Mouse (Mus musculus): ENCODE measurements around the gene Arid4a. TPM values are rescaled to one million over a fixed set of nuclear protein-coding genes. Genes with fewer than 3 reads are reported as not detected.

Arid4a gene
- polyA plus RNA-seq, 1 experiment from 2014 or later, result 19.3 TPM

GRCm38 (mm10) chr12:71036729-71037404 is 21.1 kb downstream of the Arid4a start:
- no peak overlapping the region for H3K27ac ChIP-seq (ENCODE audit: low read depth)
- H3K36me3 ChIP-seq (replicated peaks; ENCODE audit: insufficient read depth, low read length), result peaks cover 67% of the 10 kb centered on the region
- no peak for TF ChIP-seq EP300 (IDR thresholded peaks at IDR 0.05; ENCODE audit: low read depth)
- TF ChIP-seq CTCF (IDR thresholded peaks at IDR 0.05; ENCODE audit: low read depth), result no peak
- DNase-seq, result peak; percentile 32
- no peaks in the 10 kb centered on the region for H3K9me3 ChIP-seq (ENCODE audit: low read length)
- H3K4me3 ChIP-seq (ENCODE audit: low read depth, low read length), result no peak overlapping the region
- 88% methylated on average over 12 of the region's 12 CpGs for WGBS (ENCODE audit: insufficient replicate concordance)
- no peak overlapping the region for H3K9ac ChIP-seq (replicated peaks)
- no peak overlapping the region for H3K4me2 ChIP-seq (ENCODE audit: low read depth, low read length)
- no peaks in the 10 kb centered on the region for H3K27me3 ChIP-seq (ENCODE audit: insufficient read depth, low read length)
- H3K4me1 ChIP-seq (ENCODE audit: insufficient read depth), result peaks cover 7% of the 10 kb centered on the region; the same call in 1 of the 2 replicates
- ATAC-seq, result peak; percentile 70

- Histone ChIP-seq H3K4me2 (ENCODE audit: low read depth, low read length) (no peak overlapping the region), H3K9ac (replicated peaks) (no peak overlapping the region), H3K27me3 (ENCODE audit: insufficient read depth, low read length) (no peaks in the 10 kb centered on the region), H3K4me1 (ENCODE audit: insufficient read depth) (peaks cover 7% of the 10 kb centered on the region), H3K27ac (ENCODE audit: low read depth) (peak overlapping the region; percentile 55; the same call in 1 of the 2 replicates), H3K36me3 (replicated peaks; ENCODE audit: insufficient read depth, low read length) (peaks cover 68% of the 10 kb centered on the region), H3K9me3 (ENCODE audit: low read length) (no peaks in the 10 kb centered on the region), H3K4me3 (ENCODE audit: low read depth, low read length) (no peak overlapping the region)
- WGBS (ENCODE audit: insufficient replicate concordance), result 70% methylated on average over 7 of the region's 7 CpGs
- no peak for ATAC-seq
- TF ChIP-seq CTCF (IDR thresholded peaks at IDR 0.05; ENCODE audit: low read depth), result no peak
- TF ChIP-seq EP300 (IDR thresholded peaks at IDR 0.05; ENCODE audit: low read depth), result no peak
- peak; percentile 29 for DNase-seq
Observed at GRCm38 (mm10) chr12:71040462-71040861, 24.7 kb downstream of the Arid4a start.

GRCm38 (mm10) chr12:71042451-71042850 is 26.7 kb downstream of the Arid4a start:
- ATAC-seq (no peak), DNase-seq (no peak)
- Histone ChIP-seq H3K27me3 (ENCODE audit: insufficient read depth, low read length) (no peaks in the 10 kb centered on the region), H3K9me3 (ENCODE audit: low read length) (no peaks in the 10 kb centered on the region), H3K4me1 (ENCODE audit: insufficient read depth) (peaks cover 2% of the 10 kb centered on the region), H3K27ac (ENCODE audit: low read depth) (0 out of 2 replicates have a peak overlapping the region, but pooled peaks have one; percentile 16), H3K36me3 (replicated peaks; ENCODE audit: insufficient read depth, low read length) (peaks cover 65% of the 10 kb centered on the region), H3K9ac (replicated peaks) (no peak overlapping the region), H3K4me3 (ENCODE audit: low read depth, low read length) (no peak overlapping the region), H3K4me2 (ENCODE audit: low read depth, low read length) (no peak overlapping the region)
- WGBS (ENCODE audit: insufficient replicate concordance), result 92% methylated on average over 1 of the region's 1 CpGs
- no peak for TF ChIP-seq EP300 (IDR thresholded peaks at IDR 0.05; ENCODE audit: low read depth)
- no peak for TF ChIP-seq CTCF (IDR thresholded peaks at IDR 0.05; ENCODE audit: low read depth)

GRCm38 (mm10) chr12:71043571-71043970 is 27.8 kb downstream of the Arid4a start:
- Histone ChIP-seq H3K4me1 (ENCODE audit: insufficient read depth) (peaks cover 7% of the 10 kb centered on the region), H3K27ac (ENCODE audit: low read depth) (peak overlapping the region; percentile 58), H3K36me3 (replicated peaks; ENCODE audit: insufficient read depth, low read length) (peaks cover 55% of the 10 kb centered on the region), H3K9me3 (ENCODE audit: low read length) (no peaks in the 10 kb centered on the region), H3K4me3 (ENCODE audit: low read depth, low read length) (no peak overlapping the region), H3K27me3 (ENCODE audit: insufficient read depth, low read length) (no peaks in the 10 kb centered on the region), H3K9ac (replicated peaks) (no peak overlapping the region), H3K4me2 (ENCODE audit: low read depth, low read length) (no peak overlapping the region)
- TF ChIP-seq CTCF (IDR thresholded peaks at IDR 0.05; ENCODE audit: low read depth) (no peak), EP300 (IDR thresholded peaks at IDR 0.05; ENCODE audit: low read depth) (no peak)
- WGBS (ENCODE audit: insufficient replicate concordance), result 74% methylated on average over 3 of the region's 3 CpGs
- peak; percentile 25 for DNase-seq
- peak; percentile 84 for ATAC-seq

- TF ChIP-seq CTCF (IDR thresholded peaks at IDR 0.05; ENCODE audit: low read depth) (no peak), EP300 (IDR thresholded peaks at IDR 0.05; ENCODE audit: low read depth) (no peak)
- no peak overlapping the region for H3K9ac ChIP-seq (replicated peaks)
- no peak overlapping the region for H3K4me3 ChIP-seq (ENCODE audit: low read depth, low read length)
- H3K4me2 ChIP-seq (ENCODE audit: low read depth, low read length), result no peak overlapping the region
- DNase-seq (no peak), ATAC-seq (no peak)
- peak overlapping the region; percentile 57; the same call in 1 of the 2 replicates for H3K27ac ChIP-seq (ENCODE audit: low read depth)
- peaks cover 49% of the 10 kb centered on the region for H3K36me3 ChIP-seq (replicated peaks; ENCODE audit: insufficient read depth, low read length)
- no peaks in the 10 kb centered on the region for H3K27me3 ChIP-seq (ENCODE audit: insufficient read depth, low read length)
- peaks cover 7% of the 10 kb centered on the region for H3K4me1 ChIP-seq (ENCODE audit: insufficient read depth)
- no peaks in the 10 kb centered on the region for H3K9me3 ChIP-seq (ENCODE audit: low read length)
- 80% methylated on average over 2 of the region's 2 CpGs for WGBS (ENCODE audit: insufficient replicate concordance)
Observed at GRCm38 (mm10) chr12:71044488-71044887, 28.7 kb downstream of the Arid4a start.

GRCm38 (mm10) chr12:71046501-71046900 is 30.7 kb downstream of the Arid4a start:
- 95% methylated on average over 4 of the region's 4 CpGs for WGBS (ENCODE audit: insufficient replicate concordance)
- TF ChIP-seq CTCF (IDR thresholded peaks at IDR 0.05; ENCODE audit: low read depth), result no peak
- TF ChIP-seq EP300 (IDR thresholded peaks at IDR 0.05; ENCODE audit: low read depth), result no peak
- Histone ChIP-seq H3K4me1 (ENCODE audit: insufficient read depth) (peaks cover 5% of the 10 kb centered on the region), H3K4me3 (ENCODE audit: low read depth, low read length) (no peak overlapping the region), H3K9ac (replicated peaks) (no peak overlapping the region), H3K36me3 (replicated peaks; ENCODE audit: insufficient read depth, low read length) (peaks cover 37% of the 10 kb centered on the region), H3K27me3 (ENCODE audit: insufficient read depth, low read length) (no peaks in the 10 kb centered on the region), H3K9me3 (ENCODE audit: low read length) (no peaks in the 10 kb centered on the region), H3K4me2 (ENCODE audit: low read depth, low read length) (no peak overlapping the region), H3K27ac (ENCODE audit: low read depth) (no peak overlapping the region)
- ATAC-seq (no peak), DNase-seq (no peak)
